ENCODE assay signal across 15 mouse cellular contexts in the genomic region with DNA sequence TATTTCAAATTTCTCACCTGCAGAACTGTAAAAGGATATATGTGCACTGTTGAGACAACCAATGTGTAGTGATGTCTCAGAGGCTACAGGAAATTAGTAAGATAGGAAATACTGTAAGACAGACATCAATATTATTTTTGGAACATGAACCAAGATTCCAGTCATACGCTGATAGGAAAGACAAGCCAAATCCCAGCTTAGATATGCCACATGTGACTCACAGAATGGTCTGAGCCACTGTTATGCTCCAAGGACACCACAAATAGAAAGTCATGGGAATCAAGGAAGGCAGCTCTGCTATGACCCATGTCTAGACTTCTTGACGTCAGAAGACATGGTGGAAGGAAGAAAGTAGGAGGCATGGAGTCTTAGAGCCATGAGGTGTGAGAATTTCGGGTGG.
"Had no signal": no experiment of that assay in that cellular context is flagged by ENCODE, and none has a peak within 500 bp of the region (broad histone marks: within the 10 kb centered on the region; RNA-seq: fewer than 3 reads in every experiment).

No protein-coding gene starts in this region.

- DNase-seq: lung, adult 18-20 months; lung, embryonic 14.5 days; lung, postnatal 10 days; lung, postnatal 4 days; midbrain, embryonic 14.5 days; retina, postnatal 1 day; right cerebral cortex, adult 18-20 months; right cerebral cortex, postnatal 14 days; thymus, adult 2 months; thymus, postnatal 25 days; thymus, postnatal 4 days had no signal

- H3K4me2 ChIP-seq: lung, embryonic 14.5 days; midbrain, embryonic 12.5 days; neural tube, embryonic 12.5 days; stomach, embryonic 15.5 days had no signal

- H3K4me3 ChIP-seq: midbrain, embryonic 10.5 days; midbrain, embryonic 12.5 days; neural tube, embryonic 12.5 days; stomach, embryonic 15.5 days had no signal

- H3K36me3 ChIP-seq: midbrain, embryonic 10.5 days; midbrain, embryonic 12.5 days; neural tube, embryonic 12.5 days; stomach, embryonic 15.5 days had no signal

- H3K27me3 ChIP-seq: midbrain, embryonic 12.5 days; neural tube, embryonic 12.5 days; stomach, embryonic 15.5 days had no signal
